ENCODE assay signal across 9 mouse cellular contexts in the genomic region with DNA sequence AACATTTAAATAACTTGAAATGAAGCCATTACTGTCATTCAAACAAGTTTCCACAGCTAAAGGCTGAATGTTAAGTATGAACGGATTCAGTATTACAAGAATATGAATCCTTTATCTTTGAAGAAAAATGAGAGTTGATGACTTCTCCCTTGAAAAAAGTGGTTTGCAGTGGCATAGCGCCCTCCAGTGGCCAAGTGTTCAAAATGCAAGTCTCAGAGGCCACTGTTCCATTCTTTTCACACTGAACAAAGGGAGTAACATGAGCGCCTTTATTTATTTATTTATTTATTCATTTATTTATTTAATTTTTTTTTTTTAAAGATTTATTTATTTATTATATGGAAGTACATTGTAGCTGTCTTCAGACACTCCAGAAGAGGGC.
DNase-seq lines count a peak whose midpoint lies in the region; ATAC-seq lines count a peak whose summit lies in the region.
"Had no signal": no experiment of that assay in that cellular context is flagged by ENCODE, and none has a peak within 500 bp of the region (broad histone marks: within the 10 kb centered on the region; RNA-seq: fewer than 3 reads in every experiment).

No protein-coding gene starts in this region.

- no peak for ATAC-seq in midbrain, embryonic 14.5 days (ENCODE audit: low FRiP score, low TSS enrichment)
- ATAC-seq in midbrain, embryonic 15.5 days (replicated peaks), result no peak
- no peak for ATAC-seq in erythroid progenitor cell, adult 5-6 weeks (replicated peaks; ENCODE audit: low FRiP score, poor library complexity, severe bottlenecking)

- H3K4me2 ChIP-seq in midbrain, embryonic 14.5 days (ENCODE audit: low read length), result no peak overlapping the region
- no peak overlapping the region for H3K4me2 ChIP-seq in midbrain, embryonic 15.5 days
- H3K4me2 ChIP-seq: heart, embryonic 13.5 days had no signal

- DNase-seq in midbrain, embryonic 14.5 days, result peak; percentile 88
- peak; percentile 61 for DNase-seq in T-cell, adult 2 months (ENCODE audit: low spot score)
- DNase-seq in cerebellum, postnatal 4 days (ENCODE audit: low spot score in 2 of 2), result peak; percentile 79 to 89
- peak; percentile 76 to 80 for DNase-seq in heart, postnatal 36 days
- peak; percentile 84 to 90 for DNase-seq in left cerebral cortex, postnatal 14 days (ENCODE audit: low spot score in 2 of 2)
- peak; percentile 50 for DNase-seq in retina, postnatal 7 days (ENCODE audit: low read depth, low spot score)

- H3K9ac ChIP-seq in midbrain, embryonic 14.5 days (replicated peaks; ENCODE audit: low read length), result no peak overlapping the region
- H3K9ac ChIP-seq in midbrain, embryonic 15.5 days, result no peak overlapping the region
- H3K9ac ChIP-seq: heart, embryonic 13.5 days had no signal

- no peak overlapping the region for H3K4me3 ChIP-seq in midbrain, embryonic 14.5 days (replicated peaks; ENCODE audit: low read depth, low read length)
- no peak overlapping the region for H3K4me3 ChIP-seq in midbrain, embryonic 15.5 days
- H3K4me3 ChIP-seq: heart, embryonic 13.5 days had no signal

- H3K27me3 ChIP-seq in midbrain, embryonic 14.5 days (ENCODE audit: control insufficient read depth, insufficient read depth, low read length), result no peaks in the 10 kb centered on the region
- no peaks in the 10 kb centered on the region for H3K27me3 ChIP-seq in midbrain, embryonic 15.5 days (replicated peaks)
- H3K27me3 ChIP-seq: heart, embryonic 13.5 days had no signal

- H3K9me3 ChIP-seq in midbrain, embryonic 14.5 days (ENCODE audit: control insufficient read depth, low read length), result no peaks in the 10 kb centered on the region
- H3K9me3 ChIP-seq in midbrain, embryonic 15.5 days, result no peaks in the 10 kb centered on the region
- H3K9me3 ChIP-seq: heart, embryonic 13.5 days had no signal

- no peak overlapping the region for H3K27ac ChIP-seq in midbrain, embryonic 14.5 days (replicated peaks; ENCODE audit: low read depth, low read length)
- H3K27ac ChIP-seq in midbrain, embryonic 15.5 days, result no peak overlapping the region
- H3K27ac ChIP-seq: heart, embryonic 13.5 days had no signal

- 26% methylated on average over 3 of the region's 3 CpGs for WGBS in midbrain, embryonic 14.5 days
- WGBS in midbrain, embryonic 15.5 days, result 16% methylated on average over 3 of the region's 3 CpGs

- no peaks in the 10 kb centered on the region for H3K36me3 ChIP-seq in midbrain, embryonic 14.5 days (ENCODE audit: control insufficient read depth, insufficient read depth, low read length)
- H3K36me3 ChIP-seq in midbrain, embryonic 15.5 days (replicated peaks), result no peaks in the 10 kb centered on the region
- H3K36me3 ChIP-seq: heart, embryonic 13.5 days had no signal

- 0 out of 2 replicates have a peak, but pooled peaks cover 6% of the 10 kb centered on the region for H3K4me1 ChIP-seq in midbrain, embryonic 14.5 days (ENCODE audit: control insufficient read depth, insufficient read depth, low read length)
- H3K4me1 ChIP-seq in midbrain, embryonic 15.5 days, result peaks cover 28% of the 10 kb centered on the region

- intact Hi-C loops in heart, postnatal 36 days (cut with DNase I), result loop anchor here (1.0 to 10.0 kb wide), 7 partner anchors 282 to 660 kb away; no protein-coding TSS in a partner anchor
- intact Hi-C loops in left cerebral cortex, postnatal 14 days (cut with DNase I), result loop anchor here (5.0 to 10.0 kb wide), 6 partner anchors 220 to 568 kb away; a partner anchor contains a TSS
